Mouse (Mus musculus) heart, postnatal 0 days (tissue): ENCODE data around the gene Aptx. TPM values are rescaled to one million over a fixed set of nuclear protein-coding genes. Genes with fewer than 3 reads are reported as not detected.
A peak's percentile ranks its signal among the peaks of the same experiment; 100 is the strongest.

Experiments used
- ATAC-seq: fragments of 200-750 bp; cut with Nextera tagmentation; 2 replicates; pipeline ENCODE4 v1.8.0; 2017; ENCODE audit warnings: low read depth, moderate number of reproducible peaks, moderate library complexity; ENCODE audit not compliant: insufficient read depth
- DNase-seq: peaks from one replicate; pipeline ENCODE4 v3.0.0-alpha.2; 2016; ENCODE audit warnings: low spot score
- H3K27ac ChIP-seq: fragments of 300-500 bp; sonication (generic); 2 replicates; pipeline ENCODE4 v1.5.1; 2014; ENCODE audit warnings: low read depth, mild to moderate bottlenecking
- H3K27me3 ChIP-seq: fragments of 300-500 bp; sonication (generic); 2 replicates; pipeline ENCODE4 v1.6.1; 2014; ENCODE audit warnings: low read length, mixed read lengths; ENCODE audit not compliant: control insufficient read depth, insufficient read depth
- H3K36me3 ChIP-seq: fragments of 300-500 bp; sonication (generic); replicated peaks from 2 replicates; pipeline ENCODE4 v1.6.1; 2014; ENCODE audit warnings: low read length, mixed read lengths; ENCODE audit not compliant: control insufficient read depth, insufficient read depth
- H3K4me1 ChIP-seq: fragments of 300-500 bp; sonication (generic); 2 replicates; pipeline ENCODE4 v1.6.1; 2014; ENCODE audit warnings: antibody characterized with exemption; ENCODE audit not compliant: control insufficient read depth, insufficient read depth
- H3K4me2 ChIP-seq: fragments of 300-500 bp; sonication (generic); 2 replicates; pipeline ENCODE4 v1.6.1; 2014; ENCODE audit warnings: low read depth, mild to moderate bottlenecking, low read length, moderate library complexity
- H3K4me3 ChIP-seq: fragments of 300-500 bp; sonication (generic); 2 replicates; pipeline ENCODE4 v1.5.1; 2014; ENCODE audit warnings: low read depth, low read length
- H3K9ac ChIP-seq: fragments of 300-500 bp; sonication (generic); replicated peaks from 2 replicates; pipeline ENCODE4 v1.6.1; 2014; ENCODE audit warnings: low read depth, low read length, mixed read lengths
- H3K9me3 ChIP-seq: fragments of 300-500 bp; sonication (generic); replicated peaks from 2 replicates; pipeline ENCODE4 v1.6.1; 2016; ENCODE audit warnings: low read length; ENCODE audit not compliant: control insufficient read depth
- CTCF ChIP-seq: IDR thresholded peaks from 2 replicates; pipeline ENCODE4 v1.5.1; 2016; ENCODE audit warnings: antibody characterized with exemption, control low read depth, low read depth
- EP300 ChIP-seq: IDR thresholded peaks from 2 replicates; pipeline ENCODE4 v1.6.1; 2016; ENCODE audit warnings: antibody characterized with exemption, low read depth
- WGBS: fragments of 180-500 bp; shearing (Covaris S2); extraction: QIAGEN DNeasy Blood & Tissue Kit; methylation state at CpG from one replicate; pipeline ENCODE4 v1.1.7; 2014; 5-methylcytosine and 5-hydroxymethylcytosine counted together
- polyA plus RNA-seq: library from polyadenylated mRNA; unstranded; fragments of >200 nt; fragmentation: Nextera tagmentation; extraction: Ambion mirVana; gene quantifications from 2 replicates; pipeline ENCODE4 v1.2.1, GENCODE M21; 2015
- total RNA-seq: library from RNA; depleted of rRNA; stranded (reverse); fragments of >200 nt; gene quantifications from 2 replicates; pipeline ENCODE4 v1.2.3, GENCODE M21; 2014; ENCODE audit warnings: low replicate concordance

Aptx gene
- total and polyA plus RNA-seq, 2 experiments from 2014 or later: 18.9 to 29.9 TPM

DNA sequence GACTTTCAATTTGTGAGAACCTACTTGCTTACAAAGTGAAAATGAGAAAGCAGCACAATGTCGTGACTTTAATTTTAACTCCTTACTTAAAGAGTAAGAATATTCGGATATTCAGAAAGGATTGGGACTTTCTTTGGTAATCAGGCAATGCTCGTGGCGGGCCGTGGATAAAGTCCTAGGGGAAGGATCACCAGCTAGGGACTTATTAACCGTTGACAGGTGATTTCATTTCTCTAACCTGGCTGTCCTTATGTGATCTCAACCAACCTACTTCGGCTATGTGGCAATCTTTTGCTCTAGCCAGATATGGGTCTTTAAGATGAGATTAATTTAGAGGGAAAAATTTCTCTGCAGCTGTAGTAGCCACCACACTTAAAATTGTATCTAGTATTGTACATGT is 22.1 kb upstream of the Aptx start:
- no peak overlapping the region for H3K9ac ChIP-seq
- peaks cover 49% of the 10 kb centered on the region for H3K36me3 ChIP-seq
- H3K9me3 ChIP-seq: no peaks in the 10 kb centered on the region
- H3K4me1 ChIP-seq: peaks cover 24% of the 10 kb centered on the region
- no peak overlapping the region for H3K27ac ChIP-seq
- TF ChIP-seq EP300 (no peak), CTCF (no peak)
- no peak for DNase-seq
- ATAC-seq: no peak
- peak overlapping the region; percentile 5; the same call in 1 of the 2 replicates for H3K4me3 ChIP-seq
- H3K27me3 ChIP-seq: no peaks in the 10 kb centered on the region
- 70% methylated on average over 7 of the region's 7 CpGs for WGBS
- peak overlapping the region; percentile 76; the same call in 1 of the 2 replicates for H3K4me2 ChIP-seq

- WGBS: under 1% methylated on average over 61 of the region's 62 CpGs
- peaks cover 29% of the 10 kb centered on the region for H3K36me3 ChIP-seq
- H3K9me3 ChIP-seq: no peaks in the 10 kb centered on the region
- ATAC-seq (peak; percentile 79), DNase-seq (peak; percentile 77)
- no peaks in the 10 kb centered on the region for H3K27me3 ChIP-seq
- peaks cover 24% of the 10 kb centered on the region for H3K4me1 ChIP-seq
- peak overlapping the region; percentile 99 for H3K27ac ChIP-seq
- H3K4me3 ChIP-seq: peak overlapping the region; percentile 90
- H3K9ac ChIP-seq: peak overlapping the region; percentile 96
- H3K4me2 ChIP-seq: peak overlapping the region; percentile 76
- TF ChIP-seq CTCF (no peak), EP300 (no peak; the same call in 1 of the 2 replicates)
These were observed 19.9 kb upstream of the Aptx start for GRCm38 (mm10) chr4:40722687-40723460.

DNA sequence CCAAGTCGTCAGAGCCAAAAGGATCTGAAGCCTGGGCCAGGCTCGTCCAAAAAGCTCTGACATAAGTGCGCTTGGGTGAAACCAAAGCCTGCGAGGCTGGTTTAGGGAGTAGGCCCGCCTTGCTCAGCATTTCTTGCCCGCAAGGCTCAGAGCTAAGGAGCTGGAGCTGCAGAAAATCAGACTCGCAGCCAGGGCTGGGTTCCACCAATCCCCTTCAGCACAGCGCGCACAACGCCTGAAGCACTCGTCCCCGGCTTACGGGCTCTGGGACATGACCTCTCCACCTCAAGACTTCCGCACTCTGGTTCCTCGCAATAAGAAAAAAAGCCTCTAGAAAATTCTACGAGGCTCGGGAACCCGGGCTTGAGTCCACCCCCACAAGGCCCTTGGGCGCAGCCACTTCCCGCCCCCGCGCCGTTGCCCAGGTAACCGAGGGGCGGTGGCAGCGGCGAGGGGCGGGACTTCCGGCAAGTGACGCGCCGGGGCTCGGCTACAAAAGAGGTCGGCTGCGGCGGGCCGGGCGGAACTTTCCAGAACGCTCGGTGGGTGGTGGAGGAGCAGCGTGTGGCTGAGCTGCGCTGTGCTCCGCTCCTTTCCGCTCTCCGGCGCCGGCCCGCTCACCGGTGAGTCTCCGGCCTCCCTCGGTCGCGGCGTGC is 19.1 kb upstream of the Aptx start, which contains the start of gene Dnaja1:
Dnaja1 (plus strand) TSS at position 140 of the 656 bp plus-strand sequence.
- peak within 1 kb of the TSS; percentile 76 for H3K4me2 ChIP-seq
- ATAC-seq: peak; percentile 94
- under 1% methylated on average over 54 of the region's 54 CpGs for WGBS

DNA sequence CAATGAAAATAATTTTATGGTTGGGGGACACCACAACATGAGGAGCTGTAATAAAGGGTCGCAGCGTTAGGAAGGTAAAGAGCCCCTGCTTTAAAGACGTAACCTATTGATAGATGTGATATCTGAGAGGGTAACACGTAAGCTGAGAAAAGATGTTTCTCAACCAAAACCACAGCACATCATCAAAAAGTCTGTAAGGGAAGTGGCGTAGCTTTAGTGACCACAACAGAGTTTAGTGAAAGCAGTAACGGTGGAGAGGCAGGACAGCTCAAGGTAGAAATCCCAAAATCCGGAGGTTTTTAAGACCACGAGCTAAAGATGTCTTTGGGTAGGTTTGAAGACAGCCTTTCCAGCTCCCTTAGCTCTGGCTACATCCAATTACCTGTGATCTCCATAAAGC is 17.9 kb upstream of the Aptx start:
- peak overlapping the region; percentile 76 for H3K4me2 ChIP-seq
- H3K36me3 ChIP-seq: peaks cover 13% of the 10 kb centered on the region
- ATAC-seq (no peak), DNase-seq (no peak)
- H3K27me3 ChIP-seq: no peaks in the 10 kb centered on the region
- H3K27ac ChIP-seq: peak overlapping the region; percentile 99
- H3K4me1 ChIP-seq: peaks cover 24% of the 10 kb centered on the region
- WGBS: 88% methylated on average over 8 of the region's 8 CpGs
- no peak for TF ChIP-seq EP300
- no peak for TF ChIP-seq CTCF
- H3K9ac ChIP-seq: 0 out of 2 replicates have a peak overlapping the region, but pooled peaks have one; percentile 96
- no peaks in the 10 kb centered on the region for H3K9me3 ChIP-seq
- H3K4me3 ChIP-seq: no peak overlapping the region

More for the DNA sequence above, 19.1 kb upstream of the Aptx start, which contains the start of gene Dnaja1:
- peak within 1 kb of the TSS; percentile 90 for H3K4me3 ChIP-seq
- peaks cover 24% of the 10 kb centered on the region for H3K4me1 ChIP-seq
- H3K9ac ChIP-seq: peak within 1 kb of the TSS; percentile 96
- peaks cover 22% of the 10 kb centered on the region for H3K36me3 ChIP-seq
- peak; percentile 91 for DNase-seq
- H3K27ac ChIP-seq: peak within 1 kb of the TSS; percentile 99
- H3K9me3 ChIP-seq: no peaks in the 10 kb centered on the region
- TF ChIP-seq CTCF (no peak), EP300 (peak; percentile 61)
- H3K27me3 ChIP-seq: no peaks in the 10 kb centered on the region

DNA sequence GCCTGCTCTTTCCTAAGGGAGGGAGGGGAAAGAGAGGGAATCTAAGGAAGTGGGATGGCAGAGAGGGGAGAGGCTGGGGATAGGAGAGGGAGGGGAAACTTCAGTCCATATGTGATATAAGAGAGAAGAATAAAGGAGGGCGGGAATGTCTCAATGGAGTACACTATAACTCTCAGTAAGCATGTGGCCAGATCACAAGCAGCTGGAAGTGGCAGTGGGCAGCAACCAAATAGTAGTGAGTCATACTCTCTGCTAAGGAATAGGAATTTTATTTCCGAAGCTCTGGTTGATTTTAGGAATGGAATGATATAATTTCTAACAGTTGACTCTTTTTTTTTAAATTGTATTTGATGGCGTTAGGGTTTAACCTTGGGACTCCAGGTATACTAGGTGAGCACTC is 14.1 kb upstream of the Aptx start:
- TF ChIP-seq CTCF: no peak
- TF ChIP-seq EP300: no peak
- WGBS: 88% methylated on average over 3 of the region's 3 CpGs
- Histone ChIP-seq H3K9ac (no peak overlapping the region), H3K27ac (no peak overlapping the region), H3K27me3 (no peaks in the 10 kb centered on the region), H3K9me3 (no peaks in the 10 kb centered on the region), H3K4me3 (no peak overlapping the region), H3K36me3 (no peaks in the 10 kb centered on the region), H3K4me1 (peaks cover 10% of the 10 kb centered on the region; the same call in 1 of the 2 replicates), H3K4me2 (no peak overlapping the region)
- ATAC-seq (no peak), DNase-seq (no peak)
